Mouse (Mus musculus) erythroblast, embryonic 14.5 days (primary cell): ENCODE measurements around the gene A430005L14Rik.

Experiments used
- GATA1 ChIP-seq: IDR thresholded peaks from 2 replicates; pipeline ENCODE4 v1.6.1; 2012; ENCODE audit warnings: low read length, inconsistent platforms, mixed read lengths
- TAL1 ChIP-seq: IDR thresholded peaks from 3 replicates; pipeline ENCODE4 v1.6.1; 2012; ENCODE audit warnings: low read length, inconsistent platforms, mixed read lengths

DNA sequence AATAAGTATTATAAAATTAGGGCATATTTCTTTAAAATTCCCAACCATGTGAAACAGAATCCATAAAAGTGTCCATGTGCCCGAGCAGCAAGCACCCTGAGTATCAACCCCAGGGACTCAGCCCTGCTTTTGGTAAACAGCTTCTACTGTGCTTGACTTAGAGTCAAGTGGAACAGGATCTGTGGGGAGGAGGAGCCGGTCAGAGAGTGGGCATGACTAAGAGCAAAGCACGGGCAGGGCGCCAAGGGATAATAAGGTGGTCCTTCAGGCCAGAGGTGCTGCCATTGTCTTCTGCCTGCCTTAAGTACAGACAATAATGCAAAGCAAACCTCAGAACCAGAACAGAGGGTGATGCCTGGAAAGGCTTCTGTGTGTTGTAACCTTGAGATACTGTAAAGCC lies 50.7 kb downstream of the A430005L14Rik start:
- no peak for TF ChIP-seq TAL1
- no peak for TF ChIP-seq GATA1
